Mouse (Mus musculus) lung, postnatal 0 days (tissue): ENCODE results near the gene Zbed4. TPM values are rescaled to one million over a fixed set of nuclear protein-coding genes. Genes with fewer than 3 reads are reported as not detected.

Source experiments
- ATAC-seq: fragments of 200-750 bp; cut with Nextera tagmentation; 2 replicates; pipeline ENCODE4 v1.8.0; 2017; ENCODE audit warnings: moderate library complexity
- DNase-seq: peaks from one replicate; pipeline ENCODE4 v3.0.0-alpha.2; 2016; ENCODE audit warnings: low spot score
- H3K27ac ChIP-seq: fragments of 300-500 bp; sonication (generic); 2 replicates; pipeline ENCODE4 v1.5.1; 2014; ENCODE audit warnings: antibody characterized with exemption, mild to moderate bottlenecking, low read length, mixed read lengths
- H3K27me3 ChIP-seq: fragments of 300-500 bp; sonication (generic); replicated peaks from 2 replicates; pipeline ENCODE4 v1.6.1; 2014; ENCODE audit warnings: low read length, mixed read lengths; ENCODE audit not compliant: insufficient read depth
- H3K36me3 ChIP-seq: fragments of 300-500 bp; sonication (generic); 2 replicates; pipeline ENCODE4 v1.6.1; 2014; ENCODE audit warnings: low read length, mixed read lengths; ENCODE audit not compliant: insufficient read depth
- H3K4me1 ChIP-seq: fragments of 300-500 bp; sonication (generic); 2 replicates; pipeline ENCODE4 v1.6.1; 2014; ENCODE audit warnings: antibody characterized with exemption, low read depth, low read length, mixed read lengths; ENCODE audit not compliant: insufficient read depth
- H3K4me2 ChIP-seq: fragments of 300-500 bp; sonication (generic); replicated peaks from 2 replicates; pipeline ENCODE4 v1.6.1; 2014; ENCODE audit warnings: low read depth, mild to moderate bottlenecking, low read length, moderate library complexity, mixed read lengths
- H3K4me3 ChIP-seq: fragments of 300-500 bp; sonication (generic); 2 replicates; pipeline ENCODE4 v1.5.1; 2014; ENCODE audit warnings: low read depth, low read length
- H3K9ac ChIP-seq: fragments of 300-500 bp; sonication (generic); replicated peaks from 2 replicates; pipeline ENCODE4 v1.6.1; 2014; ENCODE audit warnings: low read depth, mild to moderate bottlenecking
- H3K9me3 ChIP-seq: fragments of 300-500 bp; sonication (generic); 2 replicates; pipeline ENCODE4 v1.6.1; 2016; ENCODE audit warnings: low read length, mixed read lengths
- CTCF ChIP-seq: IDR thresholded peaks from 2 replicates; pipeline ENCODE4 v1.5.1; 2016; ENCODE audit warnings: antibody characterized with exemption, mild to moderate bottlenecking
- EP300 ChIP-seq: IDR thresholded peaks from 2 replicates; pipeline ENCODE4 v1.6.1; 2016; ENCODE audit warnings: antibody characterized with exemption, mild to moderate bottlenecking, control low read depth
- WGBS: fragments of 180-500 bp; shearing (Covaris S2); extraction: QIAGEN DNeasy Blood & Tissue Kit; methylation state at CpG from one replicate; pipeline ENCODE4 v1.1.7; 2014; 5-methylcytosine and 5-hydroxymethylcytosine counted together
- polyA plus RNA-seq: library from polyadenylated mRNA; unstranded; fragments of >200 nt; fragmentation: Nextera tagmentation; extraction: Ambion mirVana; gene quantifications from 2 replicates; pipeline ENCODE4 v1.2.1, GENCODE M21; 2015

Gene Zbed4
- polyA plus RNA-seq, 1 experiment from 2014 or later, result 4.8 TPM

DNA sequence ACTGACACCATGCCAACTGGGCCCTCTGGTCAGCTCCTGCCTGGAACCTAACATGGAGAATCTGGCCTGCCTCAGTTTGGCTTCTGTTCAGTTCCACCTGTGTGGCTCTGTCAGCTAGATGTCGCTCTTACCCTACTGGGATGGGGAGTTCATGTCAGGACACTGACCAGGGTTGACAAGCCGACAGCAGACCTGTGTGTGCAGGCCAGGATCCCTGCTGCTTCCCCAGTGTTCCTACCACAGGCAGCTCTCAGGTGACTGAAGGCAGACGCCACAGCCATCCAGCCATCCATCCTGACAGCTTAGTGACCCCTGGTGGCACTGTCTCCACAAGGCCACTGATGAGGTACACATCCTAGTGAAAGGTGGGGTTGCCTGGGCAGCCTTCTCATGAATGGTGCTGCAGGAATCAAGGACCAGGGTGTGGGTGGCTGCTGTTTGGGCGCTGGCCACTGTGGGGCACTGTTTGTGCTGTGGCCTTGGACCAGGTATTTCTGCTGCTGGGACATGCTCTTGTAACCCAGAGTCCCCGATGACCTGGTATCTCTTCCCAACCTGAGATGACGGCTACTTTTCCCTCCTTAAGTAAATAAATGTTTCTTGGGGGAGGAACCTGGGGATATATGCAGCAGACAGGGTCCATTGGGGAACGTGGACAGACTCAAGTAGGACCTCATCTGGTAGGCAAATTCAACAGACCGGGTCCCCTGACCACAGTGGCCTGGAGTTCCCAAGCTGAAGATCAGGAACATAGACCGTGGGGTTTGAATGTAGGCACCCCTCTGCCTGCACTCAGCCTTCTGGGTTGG, 76.7 kb downstream of the Zbed4 start:
- no peaks in the 10 kb centered on the region; the same call in 1 of the 2 replicates for H3K4me1 ChIP-seq
- no peak overlapping the region for H3K4me2 ChIP-seq
- peaks cover 20% of the 10 kb centered on the region; the same call in 1 of the 2 replicates for H3K36me3 ChIP-seq
- WGBS, result 21% methylated on average over 9 of the region's 9 CpGs
- TF ChIP-seq CTCF (peak; percentile 77), EP300 (no peak)
- ATAC-seq, result peak; percentile 69
- H3K4me3 ChIP-seq, result no peak overlapping the region
- DNase-seq, result peak; percentile 61
- H3K9ac ChIP-seq, result no peak overlapping the region
- H3K27ac ChIP-seq, result no peak overlapping the region
- no peaks in the 10 kb centered on the region for H3K9me3 ChIP-seq
- H3K27me3 ChIP-seq, result no peaks in the 10 kb centered on the region

DNA sequence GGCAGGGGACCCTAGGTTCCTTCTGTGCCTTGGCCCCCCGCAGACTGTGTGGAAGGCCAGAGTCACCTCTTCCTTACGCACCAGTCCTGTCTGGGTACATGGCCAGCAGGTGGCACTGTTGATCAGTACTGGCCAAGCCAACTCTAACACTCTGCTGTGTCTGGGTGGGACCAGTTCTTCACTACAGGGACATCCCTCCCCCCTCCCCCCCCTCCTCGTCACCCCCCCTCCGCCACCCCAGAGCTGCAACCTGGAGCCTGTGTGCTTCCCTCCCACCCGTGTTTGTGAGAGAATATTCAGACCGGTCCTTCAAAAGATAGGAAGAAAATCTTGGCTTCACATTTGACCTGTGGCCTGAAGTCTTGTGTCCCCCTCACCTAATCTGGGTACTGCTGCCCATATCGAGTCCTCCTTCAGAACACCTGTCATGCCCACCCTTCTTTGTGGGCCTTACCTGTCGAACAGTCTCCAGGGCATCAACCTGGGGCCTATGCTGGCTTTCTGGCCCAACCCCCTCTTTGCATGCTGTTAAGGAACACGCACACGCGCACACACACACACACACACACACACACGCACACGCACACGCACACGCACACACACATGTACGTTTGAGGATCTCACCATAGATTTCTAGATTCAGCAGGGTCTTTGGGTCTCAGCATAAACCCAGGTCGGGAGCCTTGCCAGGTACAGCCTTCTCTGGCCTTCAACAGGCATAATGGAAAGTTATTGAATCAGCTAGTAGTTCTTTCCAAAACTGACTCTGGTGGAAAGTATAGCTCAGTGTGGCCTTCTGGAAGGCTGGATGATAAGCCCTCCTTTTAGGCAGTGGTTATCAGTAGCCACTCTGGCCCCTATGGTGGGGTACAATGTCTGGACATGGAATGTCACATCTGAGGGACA, 77.6 kb downstream of the Zbed4 start:
- peaks cover 12% of the 10 kb centered on the region; the same call in 1 of the 2 replicates for H3K36me3 ChIP-seq
- ATAC-seq, result peak; percentile 94
- DNase-seq, result peak; percentile 89
- H3K27ac ChIP-seq, result no peak overlapping the region
- H3K9me3 ChIP-seq, result no peaks in the 10 kb centered on the region
- H3K27me3 ChIP-seq, result no peaks in the 10 kb centered on the region
- no peaks in the 10 kb centered on the region; the same call in 1 of the 2 replicates for H3K4me1 ChIP-seq
- no peak overlapping the region for H3K9ac ChIP-seq
- 50% methylated on average over 16 of the region's 17 CpGs for WGBS
- TF ChIP-seq EP300 (no peak), CTCF (peak; percentile 88)
- no peak overlapping the region for H3K4me3 ChIP-seq
- no peak overlapping the region for H3K4me2 ChIP-seq

- Histone ChIP-seq H3K9ac (no peak overlapping the region), H3K4me2 (no peak overlapping the region), H3K4me3 (no peak overlapping the region), H3K4me1 (no peaks in the 10 kb centered on the region; the same call in 1 of the 2 replicates), H3K27me3 (no peaks in the 10 kb centered on the region), H3K9me3 (no peaks in the 10 kb centered on the region), H3K36me3 (0 out of 2 replicates have a peak, but pooled peaks cover 5% of the 10 kb centered on the region), H3K27ac (no peak overlapping the region)
- DNase-seq (no peak), ATAC-seq (no peak)
- WGBS, result 73% methylated on average over 6 of the region's 6 CpGs
- TF ChIP-seq EP300, result no peak
- TF ChIP-seq CTCF, result no peak
These were observed 78.5 kb downstream of the Zbed4 start for GRCm38 (mm10) chr15:88829791-88830440.

GRCm38 (mm10) chr15:88830696-88831095, 79.2 kb downstream of the Zbed4 start:
- Histone ChIP-seq H3K36me3 (0 out of 2 replicates have a peak, but pooled peaks cover 5% of the 10 kb centered on the region), H3K4me2 (no peak overlapping the region), H3K4me1 (no peaks in the 10 kb centered on the region; the same call in 1 of the 2 replicates), H3K9ac (no peak overlapping the region), H3K27me3 (no peaks in the 10 kb centered on the region), H3K9me3 (no peaks in the 10 kb centered on the region), H3K4me3 (no peak overlapping the region), H3K27ac (no peak overlapping the region)
- 81% methylated on average over 5 of the region's 5 CpGs for WGBS
- ATAC-seq, result no peak
- DNase-seq, result no peak
- TF ChIP-seq EP300 (no peak), CTCF (no peak)

DNA sequence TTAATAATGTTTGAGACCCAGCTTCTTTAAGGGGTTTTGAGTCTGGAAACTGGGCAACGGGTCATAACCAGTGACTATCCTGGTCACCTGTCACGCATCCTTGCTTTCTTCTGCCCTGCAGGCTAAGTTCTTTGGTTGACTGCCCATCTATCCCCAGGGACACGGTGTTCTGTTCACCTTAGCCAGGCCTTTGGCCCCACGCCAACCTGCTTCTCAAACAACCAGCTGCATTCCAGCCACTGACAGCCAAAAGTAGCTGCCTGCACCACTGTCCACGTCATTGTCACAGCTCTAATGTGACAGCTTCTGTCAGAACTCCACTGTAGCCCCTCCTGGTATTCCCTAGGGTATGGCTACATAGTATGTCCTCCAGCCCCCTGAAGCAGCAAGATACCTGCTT, 80.0 kb downstream of the Zbed4 start:
- DNase-seq (peak; percentile 83), ATAC-seq (peak; percentile 62)
- H3K9ac ChIP-seq, result no peak overlapping the region
- TF ChIP-seq EP300 (peak; percentile 92), CTCF (no peak)
- no peaks in the 10 kb centered on the region for H3K9me3 ChIP-seq
- no peak overlapping the region for H3K4me3 ChIP-seq
- H3K27me3 ChIP-seq, result no peaks in the 10 kb centered on the region
- no peak overlapping the region for H3K4me2 ChIP-seq
- 0 out of 2 replicates have a peak, but pooled peaks cover 5% of the 10 kb centered on the region for H3K36me3 ChIP-seq
- WGBS, result 40% methylated on average over 5 of the region's 5 CpGs
- H3K4me1 ChIP-seq, result no peaks in the 10 kb centered on the region; the same call in 1 of the 2 replicates
- peak overlapping the region; percentile 71 for H3K27ac ChIP-seq
